Mouse (Mus musculus) megakaryocyte, embryonic 14.5 days (primary cell): Measurements from ENCODE around the gene Msrb1.

ENCODE experiments used
- FLI1 ChIP-seq: IDR thresholded peaks from 2 replicates; pipeline ENCODE4 v1.6.1; 2012; ENCODE audit warnings: low read length, inconsistent platforms, mixed read lengths
- GATA1 ChIP-seq: IDR thresholded peaks from 3 replicates; pipeline ENCODE4 v1.6.1; 2012; ENCODE audit warnings: mixed read lengths, low read length, inconsistent platforms, borderline replicate concordance

DNA sequence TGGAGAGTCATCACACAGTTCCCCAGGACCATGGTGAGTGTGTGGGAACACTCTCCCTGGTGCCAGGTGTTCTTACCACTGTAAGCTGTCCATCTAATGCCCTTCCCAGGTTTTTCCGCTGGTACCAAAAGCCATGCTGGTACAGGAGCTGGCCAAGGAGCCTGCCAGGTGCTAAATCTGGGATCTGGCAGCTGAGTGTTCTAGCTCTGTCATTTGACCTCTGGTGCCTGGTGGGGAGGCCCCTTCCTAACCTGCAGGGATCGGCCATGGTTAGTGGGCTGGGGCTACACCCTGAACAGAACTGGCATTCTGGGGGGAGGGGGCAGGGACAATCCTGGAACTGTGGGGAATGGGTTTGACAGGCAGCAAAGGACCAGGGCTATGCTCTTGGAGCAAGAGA lies 8.8 kb upstream of the Msrb1 start, which contains the start of gene Rpl3l:
- TF ChIP-seq GATA1 (no peak), FLI1 (no peak)
